Mouse (Mus musculus) small intestine, adult 2 months (tissue): Measurements from ENCODE around the gene Cdc42se2. TPM values are rescaled to one million over a fixed set of nuclear protein-coding genes. Genes with fewer than 3 reads are reported as not detected.

Experiments used
- H3K27ac ChIP-seq: fragments of 200-500 bp; 2 replicates; pipeline ENCODE4 v1.5.1; 2012; ENCODE audit warnings: low read depth, low read length, control low read depth, inconsistent platforms; ENCODE audit not compliant: insufficient read depth
- H3K27me3 ChIP-seq: fragments of 200-500 bp; 2 replicates; pipeline ENCODE4 v1.6.1; 2012; ENCODE audit warnings: mild to moderate bottlenecking, moderate library complexity, low read length, inconsistent platforms; ENCODE audit not compliant: control insufficient read depth, insufficient read depth
- H3K36me3 ChIP-seq: fragments of 200-500 bp; 2 replicates; pipeline ENCODE4 v1.6.1; 2012; ENCODE audit warnings: mild to moderate bottlenecking, low read length, control low read depth, inconsistent platforms; ENCODE audit not compliant: control insufficient read depth, insufficient read depth
- H3K4me1 ChIP-seq: fragments of 200-500 bp; 2 replicates; pipeline ENCODE4 v1.6.1; 2012; ENCODE audit warnings: low read length, inconsistent platforms, mixed read lengths; ENCODE audit not compliant: control insufficient read depth, insufficient read depth, insufficient read length
- H3K4me3 ChIP-seq: fragments of 200-500 bp; 2 replicates; pipeline ENCODE4 v1.5.1; 2012; ENCODE audit warnings: low read depth, mild to moderate bottlenecking, control low read depth, inconsistent platforms, low read length, moderate library complexity
- CTCF ChIP-seq: fragments of 200-500 bp; IDR thresholded peaks from 2 replicates; pipeline ENCODE4 v1.5.1; 2012; ENCODE audit warnings: low read depth, mild to moderate bottlenecking, control low read depth, inconsistent platforms, low read length, moderate library complexity, mixed read lengths; ENCODE audit not compliant: insufficient replicate concordance, insufficient read length; ENCODE audit errors: extremely low read depth
- POLR2A ChIP-seq: fragments of 200-500 bp; IDR thresholded peaks from 2 replicates; pipeline ENCODE4 v1.6.1; 2012; ENCODE audit warnings: low read depth, mild to moderate bottlenecking, control low read depth, inconsistent platforms, low read length, moderate library complexity
- WGBS: fragments of 180-500 bp; shearing (Covaris S2); methylation state at CpG from one replicate; pipeline ENCODE4 v1.1.7; 2018; 5-methylcytosine and 5-hydroxymethylcytosine counted together
- polyA plus RNA-seq: library from polyadenylated mRNA; depleted of rRNA; stranded (reverse); fragments of >200 nt; gene quantifications from 2 replicates; pipeline ENCODE4 v1.2.3, GENCODE M21; 2012

The Cdc42se2 gene
- polyA plus RNA-seq, 1 experiment: 69.2 TPM

DNA sequence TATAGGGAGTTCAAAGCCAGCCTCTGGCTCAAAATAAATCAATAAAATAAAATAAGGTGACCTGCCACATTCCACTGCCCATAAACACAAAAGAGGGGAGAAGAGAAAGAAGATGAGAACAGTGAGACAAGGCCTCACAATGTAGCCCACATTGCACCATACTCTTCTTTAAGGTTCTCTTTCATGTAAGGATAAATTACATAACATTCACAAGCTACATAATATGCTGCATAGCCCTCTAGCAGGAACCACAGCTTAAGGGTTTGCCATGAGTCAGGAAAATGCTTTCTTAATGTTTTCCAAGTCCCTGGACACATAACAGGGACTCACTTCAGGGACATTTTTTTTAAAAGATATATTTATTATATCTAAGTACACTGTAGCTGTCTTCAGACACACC is 15.9 kb downstream of the Cdc42se2 start:
- Histone ChIP-seq H3K27me3 (no peaks in the 10 kb centered on the region), H3K36me3 (no peaks in the 10 kb centered on the region), H3K4me3 (no peak overlapping the region), H3K27ac (no peak overlapping the region), H3K4me1 (peaks cover 7% of the 10 kb centered on the region; the same call in 1 of the 2 replicates)
- TF ChIP-seq POLR2A: no peak
- no peak for TF ChIP-seq CTCF

- 83% methylated on average over 5 of the region's 5 CpGs for WGBS
- peaks cover 3% of the 10 kb centered on the region; the same call in 1 of the 2 replicates for H3K36me3 ChIP-seq
- H3K27ac ChIP-seq: no peak overlapping the region
- H3K27me3 ChIP-seq: no peaks in the 10 kb centered on the region
- H3K4me3 ChIP-seq: no peak overlapping the region
- TF ChIP-seq CTCF: no peak
- TF ChIP-seq POLR2A: no peak
- H3K4me1 ChIP-seq: peaks cover 7% of the 10 kb centered on the region; the same call in 1 of the 2 replicates
Observed at GRCm38 (mm10) chr11:54769843-54770242, 17.6 kb downstream of the Cdc42se2 start.

DNA sequence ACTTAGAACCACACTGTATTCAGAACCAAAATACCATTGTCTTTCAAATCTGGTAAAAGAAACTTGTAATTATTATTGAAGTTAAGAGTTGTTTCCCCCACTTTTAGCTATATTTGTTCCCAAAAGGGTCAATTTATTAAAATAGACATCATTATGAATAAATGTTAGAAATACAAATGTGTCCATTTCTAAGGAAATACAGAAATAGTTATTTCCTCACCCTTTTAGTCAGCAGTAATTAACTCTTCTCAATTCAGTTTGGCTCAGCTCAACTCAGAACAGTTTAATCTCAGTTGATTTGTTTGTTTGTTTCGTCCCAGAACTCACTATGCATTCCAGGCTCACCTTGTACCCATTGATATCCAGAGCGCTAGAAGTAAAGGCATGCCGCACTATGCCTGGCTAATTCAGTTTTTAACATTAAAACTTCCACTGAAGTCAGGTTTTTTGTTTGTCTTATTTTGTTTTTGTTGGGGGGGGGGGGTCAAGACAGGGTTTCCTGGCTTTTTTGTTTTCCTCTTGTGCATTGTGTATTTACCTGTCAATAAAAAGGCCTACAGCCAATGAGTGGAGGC is 19.3 kb downstream of the Cdc42se2 start:
- H3K27ac ChIP-seq: no peak overlapping the region
- no peak for TF ChIP-seq POLR2A
- no peak for TF ChIP-seq CTCF
- no peak overlapping the region for H3K4me3 ChIP-seq
- WGBS: 95% methylated on average over 3 of the region's 3 CpGs
- H3K27me3 ChIP-seq: no peaks in the 10 kb centered on the region
- peaks cover 7% of the 10 kb centered on the region; the same call in 1 of the 2 replicates for H3K4me1 ChIP-seq
- peaks cover 3% of the 10 kb centered on the region; the same call in 1 of the 2 replicates for H3K36me3 ChIP-seq

DNA sequence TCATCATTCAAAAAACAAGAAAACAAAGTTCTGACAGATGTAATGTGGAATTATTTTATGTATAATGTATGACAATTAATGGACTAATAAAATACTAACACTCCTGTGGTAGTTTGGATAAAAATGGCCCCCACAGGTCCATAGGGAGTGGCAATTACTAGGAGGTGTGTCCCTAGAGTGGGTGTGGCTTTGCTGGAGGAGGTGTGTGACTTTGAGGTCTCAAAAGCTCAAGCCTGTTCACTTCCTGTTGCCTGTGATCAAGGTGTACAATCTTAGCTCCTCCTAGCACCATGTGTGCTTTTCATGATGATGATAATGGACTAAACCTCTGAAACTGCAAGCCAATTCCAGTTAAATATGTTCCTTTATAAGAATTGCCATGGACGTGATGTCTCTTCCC is 22.7 kb downstream of the Cdc42se2 start:
- Histone ChIP-seq H3K4me1 (peaks cover 3% of the 10 kb centered on the region; the same call in 1 of the 2 replicates), H3K27me3 (no peaks in the 10 kb centered on the region), H3K4me3 (no peak overlapping the region), H3K27ac (no peak overlapping the region), H3K36me3 (peaks cover 3% of the 10 kb centered on the region)
- no peak for TF ChIP-seq POLR2A
- TF ChIP-seq CTCF: no peak
- 94% methylated on average over 1 of the region's 1 CpGs for WGBS

GRCm38 (mm10) chr11:54764026-54764425 is 23.4 kb downstream of the Cdc42se2 start:
- Histone ChIP-seq H3K27ac (no peak overlapping the region), H3K4me3 (no peak overlapping the region), H3K4me1 (peaks cover 2% of the 10 kb centered on the region; the same call in 1 of the 2 replicates), H3K27me3 (no peaks in the 10 kb centered on the region), H3K36me3 (peaks cover 3% of the 10 kb centered on the region)
- WGBS: 76% methylated on average over 3 of the region's 3 CpGs
- TF ChIP-seq CTCF: no peak
- no peak for TF ChIP-seq POLR2A

GRCm38 (mm10) chr11:54762735-54763134 is 24.7 kb downstream of the Cdc42se2 start:
- Histone ChIP-seq H3K4me3 (no peak overlapping the region), H3K27me3 (no peaks in the 10 kb centered on the region), H3K4me1 (peaks cover 4% of the 10 kb centered on the region; the same call in 1 of the 2 replicates), H3K27ac (no peak overlapping the region), H3K36me3 (peaks cover 3% of the 10 kb centered on the region)
- 82% methylated on average over 5 of the region's 5 CpGs for WGBS
- TF ChIP-seq CTCF: no peak
- TF ChIP-seq POLR2A: no peak

GRCm38 (mm10) chr11:54757993-54758392 is 29.5 kb downstream of the Cdc42se2 start:
- Histone ChIP-seq H3K27me3 (no peaks in the 10 kb centered on the region), H3K4me3 (no peak overlapping the region), H3K27ac (no peak overlapping the region), H3K36me3 (peaks cover 25% of the 10 kb centered on the region), H3K4me1 (peaks cover 6% of the 10 kb centered on the region; the same call in 1 of the 2 replicates)
- TF ChIP-seq POLR2A: no peak
- no peak for TF ChIP-seq CTCF
- WGBS: 7% methylated on average over 1 of the region's 1 CpGs
